Mouse (Mus musculus): ENCODE measurements around the gene Unc50. TPM values are rescaled to one million over a fixed set of nuclear protein-coding genes. Genes with fewer than 3 reads are reported as not detected.

Unc50 gene
- polyA plus RNA-seq, 1 experiment from 2014 or later, result 135 TPM

DNA sequence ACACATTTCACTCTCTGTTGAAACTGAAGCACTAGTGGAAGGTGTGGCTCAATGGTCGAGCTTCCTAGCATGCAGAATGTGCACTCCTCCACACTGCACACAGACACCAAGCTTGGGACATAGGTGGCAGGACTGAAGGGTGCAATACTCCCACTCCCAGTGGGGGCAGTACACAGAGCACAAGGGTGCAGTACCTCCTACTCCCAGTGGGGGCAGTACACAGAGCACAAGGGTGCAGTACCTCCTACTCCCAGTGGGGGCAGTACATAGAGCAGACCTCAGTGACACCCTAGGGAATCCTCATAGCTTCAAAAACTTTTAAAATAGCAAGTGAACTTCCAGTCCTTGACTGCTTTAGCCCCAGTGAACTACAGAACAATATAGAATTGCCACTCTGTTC, 10.5 kb upstream of the Unc50 start:
- no peak overlapping the region for H3K4me2 ChIP-seq
- DNase-seq, result peak; percentile 20
- H3K27me3 ChIP-seq (ENCODE audit: insufficient read depth, low read length), result no peaks in the 10 kb centered on the region
- no peak overlapping the region for H3K9ac ChIP-seq
- H3K4me3 ChIP-seq (ENCODE audit: low read depth, low read length), result no peak overlapping the region
- 86% methylated on average over 1 of the region's 1 CpGs for WGBS
- ATAC-seq (ENCODE audit: insufficient read depth), result no peak
- H3K27ac ChIP-seq (ENCODE audit: low read depth), result no peak overlapping the region
- TF ChIP-seq CTCF (IDR thresholded peaks at IDR 0.05; ENCODE audit: low read depth), result peak; percentile 97
- no peaks in the 10 kb centered on the region; the same call in 1 of the 2 replicates for H3K9me3 ChIP-seq (ENCODE audit: low read depth, low read length)
- H3K36me3 ChIP-seq (ENCODE audit: insufficient read depth), result peaks cover 25% of the 10 kb centered on the region
- H3K4me1 ChIP-seq (ENCODE audit: insufficient read depth), result no peaks in the 10 kb centered on the region

DNA sequence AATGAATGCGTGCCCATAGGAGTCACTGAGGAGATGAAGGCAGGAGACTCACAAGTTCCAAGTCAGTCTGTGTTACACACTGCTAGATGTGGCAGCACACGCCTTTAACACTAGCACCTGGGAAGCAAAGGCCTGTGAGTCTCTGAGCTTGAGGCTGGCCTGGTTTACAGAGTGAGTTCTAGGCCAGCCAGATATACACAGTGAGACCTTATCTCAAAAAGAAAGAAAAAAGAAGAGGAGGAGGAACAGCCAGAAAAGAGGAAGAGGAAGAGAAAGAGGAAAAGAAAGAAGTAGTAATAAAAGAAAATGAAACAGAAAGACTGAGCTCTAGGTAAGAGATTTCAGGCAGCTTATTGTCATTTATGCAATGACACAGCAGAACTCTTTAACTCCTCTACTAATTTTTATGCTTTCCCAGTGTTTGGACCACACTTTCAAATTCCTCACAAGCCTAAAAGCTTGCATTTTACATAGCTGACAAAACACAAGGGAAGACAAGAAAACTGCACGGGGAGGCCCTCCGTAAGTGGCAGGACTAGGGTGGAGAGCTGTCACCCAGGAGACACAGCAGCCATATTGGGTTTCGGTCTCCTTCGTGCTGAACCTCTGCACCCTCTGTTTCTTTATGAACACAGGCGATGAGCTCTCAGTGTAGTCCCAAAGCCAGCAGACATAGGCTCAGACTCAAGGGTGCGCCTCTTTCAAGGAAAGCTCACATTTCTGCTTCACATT, 2.6 kb upstream of the Unc50 start:
- H3K36me3 ChIP-seq (ENCODE audit: insufficient read depth), result peaks cover 21% of the 10 kb centered on the region
- ATAC-seq (ENCODE audit: insufficient read depth), result no peak
- H3K9ac ChIP-seq, result no peak overlapping the region
- WGBS, result 94% methylated on average over 8 of the region's 8 CpGs
- H3K4me2 ChIP-seq, result no peak overlapping the region
- DNase-seq, result no peak
- TF ChIP-seq CTCF (IDR thresholded peaks at IDR 0.05; ENCODE audit: low read depth), result no peak
- H3K4me1 ChIP-seq (ENCODE audit: insufficient read depth), result 0 out of 2 replicates have a peak, but pooled peaks cover 3% of the 10 kb centered on the region
- H3K27me3 ChIP-seq (ENCODE audit: insufficient read depth, low read length), result no peaks in the 10 kb centered on the region
- no peak overlapping the region for H3K27ac ChIP-seq (ENCODE audit: low read depth)
- H3K4me3 ChIP-seq (ENCODE audit: low read depth, low read length), result no peak overlapping the region
- no peaks in the 10 kb centered on the region; the same call in 1 of the 2 replicates for H3K9me3 ChIP-seq (ENCODE audit: low read depth, low read length)

DNA sequence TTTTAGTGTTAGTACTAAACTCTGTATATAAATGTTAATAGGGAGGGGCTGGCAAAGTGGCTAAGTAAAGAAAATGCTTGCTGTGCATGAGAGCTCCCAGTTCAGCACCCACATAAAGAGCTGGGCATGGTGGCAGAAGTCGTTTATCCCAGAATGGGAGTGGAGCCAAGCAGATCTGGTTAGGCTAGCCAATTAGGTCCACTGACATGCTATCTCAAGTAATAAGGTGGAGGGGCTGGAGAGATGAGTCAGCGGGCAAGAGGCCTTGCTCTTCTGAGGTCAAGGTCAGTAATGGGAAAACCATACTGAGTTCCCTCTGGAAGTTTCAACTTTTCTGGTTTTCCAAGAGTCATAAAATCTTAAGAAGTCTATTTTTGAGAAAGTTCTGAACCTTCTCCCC, 1.0 kb upstream of the Unc50 start:
- H3K9ac ChIP-seq, result peak overlapping the region; percentile 83
- peaks cover 35% of the 10 kb centered on the region for H3K36me3 ChIP-seq (ENCODE audit: insufficient read depth)
- no peak for TF ChIP-seq CTCF (IDR thresholded peaks at IDR 0.05; ENCODE audit: low read depth)
- no peaks in the 10 kb centered on the region for H3K27me3 ChIP-seq (ENCODE audit: insufficient read depth, low read length)
- DNase-seq (no peak), ATAC-seq (ENCODE audit: insufficient read depth) (no peak)
- H3K27ac ChIP-seq (ENCODE audit: low read depth), result no peak overlapping the region
- H3K4me3 ChIP-seq (ENCODE audit: low read depth, low read length), result peak overlapping the region; percentile 88
- WGBS, result 79% methylated on average over 2 of the region's 2 CpGs
- 0 out of 2 replicates have a peak, but pooled peaks cover 3% of the 10 kb centered on the region for H3K4me1 ChIP-seq (ENCODE audit: insufficient read depth)
- peak overlapping the region; percentile 69 for H3K4me2 ChIP-seq
- H3K9me3 ChIP-seq (ENCODE audit: low read depth, low read length), result no peaks in the 10 kb centered on the region

DNA sequence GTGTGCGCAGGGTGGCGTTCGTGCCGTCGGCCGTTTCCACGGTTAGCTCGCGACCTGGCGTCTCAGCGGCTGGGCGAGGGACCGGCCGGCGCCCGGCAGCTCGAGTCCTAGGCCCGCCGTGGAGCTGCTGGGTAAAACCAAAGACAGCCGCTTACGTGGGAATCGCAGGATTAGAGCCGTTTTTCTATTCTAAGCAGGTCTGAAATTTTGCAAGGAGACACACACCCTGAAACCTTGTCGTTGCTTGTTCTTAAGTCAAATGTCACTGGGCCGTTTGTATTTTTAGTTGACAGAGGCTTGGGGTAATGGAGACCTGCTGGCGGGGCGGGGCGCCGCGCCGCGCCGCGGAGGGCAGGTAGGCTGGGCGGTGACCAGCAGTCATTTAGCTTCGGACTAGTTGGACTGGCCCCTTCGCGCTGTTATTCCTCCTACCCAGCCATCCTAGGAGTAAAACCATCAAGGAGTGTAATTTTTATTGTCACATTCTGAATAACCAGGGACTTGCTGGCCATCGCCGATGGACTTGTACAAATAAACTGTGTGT, 430 bp downstream of the Unc50 start:
- peak overlapping the region; percentile 69 for H3K4me2 ChIP-seq
- ATAC-seq (ENCODE audit: insufficient read depth) (peak; percentile 51; the same call in 1 of the 2 replicates), DNase-seq (no peak)
- H3K27me3 ChIP-seq (ENCODE audit: insufficient read depth, low read length), result no peaks in the 10 kb centered on the region
- no peaks in the 10 kb centered on the region for H3K9me3 ChIP-seq (ENCODE audit: low read depth, low read length)
- H3K27ac ChIP-seq (ENCODE audit: low read depth), result peak overlapping the region; percentile 83
- WGBS, result under 1% methylated on average over 40 of the region's 40 CpGs
- H3K4me1 ChIP-seq (ENCODE audit: insufficient read depth), result 0 out of 2 replicates have a peak, but pooled peaks cover 3% of the 10 kb centered on the region
- peak overlapping the region; percentile 83 for H3K9ac ChIP-seq
- H3K36me3 ChIP-seq (ENCODE audit: insufficient read depth), result peaks cover 34% of the 10 kb centered on the region
- H3K4me3 ChIP-seq (ENCODE audit: low read depth, low read length), result peak overlapping the region; percentile 88
- TF ChIP-seq CTCF (IDR thresholded peaks at IDR 0.05; ENCODE audit: low read depth), result no peak

DNA sequence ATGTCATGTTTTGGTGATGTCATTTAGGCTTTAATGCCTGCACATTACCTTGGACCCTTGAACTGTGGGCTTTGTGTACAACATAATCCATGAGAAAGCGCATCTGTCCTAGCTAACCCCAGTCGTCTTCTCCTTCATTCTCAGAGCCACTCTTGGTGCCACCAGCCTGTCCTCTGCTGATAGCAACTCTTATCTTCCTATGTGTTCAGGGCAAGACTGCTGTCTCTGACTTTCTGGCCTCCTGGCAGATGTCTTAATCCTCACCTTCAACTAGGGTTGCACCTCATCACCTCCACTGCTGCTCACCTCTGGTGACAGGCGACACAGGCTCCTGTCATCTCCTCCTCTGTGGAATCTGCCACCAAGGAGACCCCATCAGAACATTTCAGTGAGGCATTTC, 6.5 kb downstream of the Unc50 start:
- ATAC-seq (ENCODE audit: insufficient read depth), result no peak
- Histone ChIP-seq H3K36me3 (ENCODE audit: insufficient read depth) (peaks cover 83% of the 10 kb centered on the region), H3K27ac (ENCODE audit: low read depth) (no peak overlapping the region), H3K27me3 (ENCODE audit: insufficient read depth, low read length) (no peaks in the 10 kb centered on the region), H3K9ac (no peak overlapping the region), H3K4me3 (ENCODE audit: low read depth, low read length) (no peak overlapping the region), H3K4me2 (no peak overlapping the region), H3K4me1 (ENCODE audit: insufficient read depth) (no peaks in the 10 kb centered on the region), H3K9me3 (ENCODE audit: low read depth, low read length) (no peaks in the 10 kb centered on the region)
- no peak for DNase-seq
- 87% methylated on average over 3 of the region's 3 CpGs for WGBS
- TF ChIP-seq CTCF (IDR thresholded peaks at IDR 0.05; ENCODE audit: low read depth), result no peak

DNA sequence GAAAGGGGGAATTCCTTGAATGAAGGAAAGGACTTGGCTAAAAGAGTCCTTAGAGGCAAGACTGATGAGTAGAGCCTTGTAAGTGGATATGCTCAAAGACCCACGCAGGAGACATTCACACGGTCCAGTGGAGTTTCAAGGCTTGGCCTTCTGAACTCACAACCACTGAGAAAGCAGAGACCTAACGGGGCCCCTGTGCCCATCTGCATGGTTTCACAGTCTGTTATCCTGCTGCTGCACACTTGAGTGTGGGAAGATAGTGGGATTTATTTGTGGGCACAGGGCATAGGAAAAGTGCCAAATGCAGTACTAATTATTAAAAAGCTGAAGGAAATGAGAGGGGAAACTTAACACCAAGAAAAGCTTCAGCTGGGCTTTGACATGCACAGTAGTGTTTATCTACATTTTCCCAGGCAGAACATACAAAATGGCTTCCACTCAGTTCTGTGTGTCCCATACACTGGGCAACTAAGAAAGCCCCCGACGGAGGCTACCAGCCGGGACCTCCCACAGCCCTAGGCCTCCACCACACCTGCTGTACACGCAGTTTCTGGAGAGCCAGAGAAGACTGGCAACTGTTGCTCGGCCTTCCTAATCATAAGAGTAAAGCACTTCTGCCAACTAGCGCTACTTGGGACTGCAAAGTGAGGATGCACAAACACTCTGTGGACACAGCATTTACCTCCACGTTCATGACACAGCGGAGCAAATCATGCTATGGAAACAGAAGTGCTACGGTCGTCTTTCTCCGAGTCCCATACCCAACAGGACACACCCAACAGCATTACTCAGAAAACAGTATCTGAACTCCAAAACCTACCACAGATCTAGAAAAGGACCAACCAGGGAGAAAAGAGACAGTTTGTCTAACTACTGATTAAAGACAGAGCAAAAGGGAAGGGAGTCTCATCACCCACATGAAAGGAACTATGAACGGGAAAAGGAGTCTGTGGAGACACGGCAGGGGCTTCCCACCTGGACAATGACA, 13.2 kb downstream of the Unc50 start:
- H3K27me3 ChIP-seq (ENCODE audit: insufficient read depth, low read length), result no peaks in the 10 kb centered on the region
- no peak overlapping the region for H3K9ac ChIP-seq
- H3K4me2 ChIP-seq, result no peak overlapping the region
- H3K36me3 ChIP-seq (ENCODE audit: insufficient read depth), result peaks cover 31% of the 10 kb centered on the region
- ATAC-seq (ENCODE audit: insufficient read depth) (no peak), DNase-seq (no peak)
- H3K9me3 ChIP-seq (ENCODE audit: low read depth, low read length), result no peaks in the 10 kb centered on the region
- 90% methylated on average over 16 of the region's 16 CpGs for WGBS
- no peak for TF ChIP-seq CTCF (IDR thresholded peaks at IDR 0.05; ENCODE audit: low read depth)
- no peak overlapping the region for H3K4me3 ChIP-seq (ENCODE audit: low read depth, low read length)
- no peaks in the 10 kb centered on the region for H3K4me1 ChIP-seq (ENCODE audit: insufficient read depth)
- H3K27ac ChIP-seq (ENCODE audit: low read depth), result no peak overlapping the region
